Mouse (Mus musculus): ENCODE measurements around the gene Cacna2d1. TPM values are rescaled to one million over a fixed set of nuclear protein-coding genes. Genes with fewer than 3 reads are reported as not detected.

The Cacna2d1 gene
- polyA plus RNA-seq, 1 experiment from 2014 or later: 36.4 TPM

GRCm38 (mm10) chr5:16317680-16318242 is 383.3 kb downstream of the Cacna2d1 start:
- 92% methylated on average over 4 of the region's 4 CpGs for WGBS
- no peak for ATAC-seq
- Histone ChIP-seq H3K27ac (ENCODE audit: low read length) (no peak overlapping the region), H3K9ac (ENCODE audit: low read depth, low read length) (no peak overlapping the region), H3K36me3 (ENCODE audit: control insufficient read depth, insufficient read depth, low read length) (no peaks in the 10 kb centered on the region), H3K4me1 (ENCODE audit: control insufficient read depth, insufficient read depth, low read length) (no peaks in the 10 kb centered on the region), H3K9me3 (replicated peaks; ENCODE audit: control insufficient read depth, low read length, poor library complexity, severe bottlenecking) (no peaks in the 10 kb centered on the region), H3K4me2 (ENCODE audit: low read length) (no peak overlapping the region), H3K4me3 (ENCODE audit: low read depth, low read length) (no peak overlapping the region), H3K27me3 (ENCODE audit: control insufficient read depth, insufficient read depth, low read depth, low read length) (no peaks in the 10 kb centered on the region)

- no peaks in the 10 kb centered on the region for H3K27me3 ChIP-seq (ENCODE audit: control insufficient read depth, insufficient read depth, low read depth, low read length)
- no peak overlapping the region for H3K4me3 ChIP-seq (ENCODE audit: low read depth, low read length)
- H3K9ac ChIP-seq (ENCODE audit: low read depth, low read length): no peak overlapping the region
- no peaks in the 10 kb centered on the region for H3K36me3 ChIP-seq (ENCODE audit: control insufficient read depth, insufficient read depth, low read length)
- ATAC-seq: no peak
- H3K9me3 ChIP-seq (replicated peaks; ENCODE audit: control insufficient read depth, low read length, poor library complexity, severe bottlenecking): no peaks in the 10 kb centered on the region
- H3K4me2 ChIP-seq (ENCODE audit: low read length): no peak overlapping the region
- WGBS: 90% methylated on average over 3 of the region's 3 CpGs
- H3K4me1 ChIP-seq (ENCODE audit: control insufficient read depth, insufficient read depth, low read length): no peaks in the 10 kb centered on the region
- no peak overlapping the region for H3K27ac ChIP-seq (ENCODE audit: low read length)
These were observed 392.1 kb downstream of the Cacna2d1 start for GRCm38 (mm10) chr5:16326610-16327009.

- Histone ChIP-seq H3K27ac (ENCODE audit: low read length) (no peak overlapping the region), H3K4me2 (ENCODE audit: low read length) (no peak overlapping the region), H3K9ac (ENCODE audit: low read depth, low read length) (no peak overlapping the region), H3K36me3 (ENCODE audit: control insufficient read depth, insufficient read depth, low read length) (0 out of 2 replicates have a peak, but pooled peaks cover 3% of the 10 kb centered on the region), H3K27me3 (ENCODE audit: control insufficient read depth, insufficient read depth, low read depth, low read length) (no peaks in the 10 kb centered on the region), H3K4me1 (ENCODE audit: control insufficient read depth, insufficient read depth, low read length) (no peaks in the 10 kb centered on the region), H3K4me3 (ENCODE audit: low read depth, low read length) (no peak overlapping the region), H3K9me3 (replicated peaks; ENCODE audit: control insufficient read depth, low read length, poor library complexity, severe bottlenecking) (no peaks in the 10 kb centered on the region)
- ATAC-seq: no peak
These were observed 410.9 kb downstream of the Cacna2d1 start for GRCm38 (mm10) chr5:16345393-16345792.

GRCm38 (mm10) chr5:16355816-16356215 is 421.3 kb downstream of the Cacna2d1 start:
- no peaks in the 10 kb centered on the region for H3K4me1 ChIP-seq (ENCODE audit: control insufficient read depth, insufficient read depth, low read length)
- no peaks in the 10 kb centered on the region for H3K36me3 ChIP-seq (ENCODE audit: control insufficient read depth, insufficient read depth, low read length)
- H3K27ac ChIP-seq (ENCODE audit: low read length): no peak overlapping the region
- no peak overlapping the region for H3K9ac ChIP-seq (ENCODE audit: low read depth, low read length)
- no peaks in the 10 kb centered on the region for H3K9me3 ChIP-seq (replicated peaks; ENCODE audit: control insufficient read depth, low read length, poor library complexity, severe bottlenecking)
- WGBS: 82% methylated on average over 3 of the region's 3 CpGs
- H3K27me3 ChIP-seq (ENCODE audit: control insufficient read depth, insufficient read depth, low read depth, low read length): no peaks in the 10 kb centered on the region
- ATAC-seq: no peak
- no peak overlapping the region for H3K4me2 ChIP-seq (ENCODE audit: low read length)
- H3K4me3 ChIP-seq (ENCODE audit: low read depth, low read length): no peak overlapping the region

GRCm38 (mm10) chr5:16357709-16358108 is 423.2 kb downstream of the Cacna2d1 start:
- no peaks in the 10 kb centered on the region for H3K9me3 ChIP-seq (replicated peaks; ENCODE audit: control insufficient read depth, low read length, poor library complexity, severe bottlenecking)
- H3K27me3 ChIP-seq (ENCODE audit: control insufficient read depth, insufficient read depth, low read depth, low read length): no peaks in the 10 kb centered on the region
- ATAC-seq: no peak
- no peaks in the 10 kb centered on the region for H3K4me1 ChIP-seq (ENCODE audit: control insufficient read depth, insufficient read depth, low read length)
- WGBS: 86% methylated on average over 4 of the region's 4 CpGs
- no peak overlapping the region for H3K4me3 ChIP-seq (ENCODE audit: low read depth, low read length)
- H3K36me3 ChIP-seq (ENCODE audit: control insufficient read depth, insufficient read depth, low read length): no peaks in the 10 kb centered on the region
- H3K4me2 ChIP-seq (ENCODE audit: low read length): no peak overlapping the region
- H3K9ac ChIP-seq (ENCODE audit: low read depth, low read length): no peak overlapping the region
- no peak overlapping the region for H3K27ac ChIP-seq (ENCODE audit: low read length)

- ATAC-seq: no peak
These were observed 427.6 kb downstream of the Cacna2d1 start for GRCm38 (mm10) chr5:16362076-16362475.

GRCm38 (mm10) chr5:16363171-16363570 is 428.7 kb downstream of the Cacna2d1 start:
- Histone ChIP-seq H3K27me3 (ENCODE audit: control insufficient read depth, insufficient read depth, low read depth, low read length) (no peaks in the 10 kb centered on the region), H3K27ac (ENCODE audit: low read length) (no peak overlapping the region), H3K9me3 (replicated peaks; ENCODE audit: control insufficient read depth, low read length, poor library complexity, severe bottlenecking) (no peaks in the 10 kb centered on the region), H3K9ac (ENCODE audit: low read depth, low read length) (no peak overlapping the region), H3K36me3 (ENCODE audit: control insufficient read depth, insufficient read depth, low read length) (no peaks in the 10 kb centered on the region), H3K4me3 (ENCODE audit: low read depth, low read length) (no peak overlapping the region), H3K4me1 (ENCODE audit: control insufficient read depth, insufficient read depth, low read length) (no peaks in the 10 kb centered on the region), H3K4me2 (ENCODE audit: low read length) (no peak overlapping the region)
- 84% methylated on average over 2 of the region's 2 CpGs for WGBS
- ATAC-seq: no peak

More at GRCm38 (mm10) chr5:16362076-16362475, 427.6 kb downstream of the Cacna2d1 start:
- no peaks in the 10 kb centered on the region for H3K36me3 ChIP-seq (ENCODE audit: control insufficient read depth, insufficient read depth, low read length)
- no peak overlapping the region for H3K9ac ChIP-seq (ENCODE audit: low read depth, low read length)
- no peaks in the 10 kb centered on the region for H3K4me1 ChIP-seq (ENCODE audit: control insufficient read depth, insufficient read depth, low read length)
- WGBS: 83% methylated on average over 2 of the region's 2 CpGs
- no peak overlapping the region for H3K4me3 ChIP-seq (ENCODE audit: low read depth, low read length)
- H3K4me2 ChIP-seq (ENCODE audit: low read length): no peak overlapping the region
- no peaks in the 10 kb centered on the region for H3K27me3 ChIP-seq (ENCODE audit: control insufficient read depth, insufficient read depth, low read depth, low read length)
- no peak overlapping the region for H3K27ac ChIP-seq (ENCODE audit: low read length)
- no peaks in the 10 kb centered on the region for H3K9me3 ChIP-seq (replicated peaks; ENCODE audit: control insufficient read depth, low read length, poor library complexity, severe bottlenecking)

GRCm38 (mm10) chr5:16370706-16371105 is 436.2 kb downstream of the Cacna2d1 start:
- no peak for ATAC-seq
- no peaks in the 10 kb centered on the region for H3K9me3 ChIP-seq (replicated peaks; ENCODE audit: control insufficient read depth, low read length, poor library complexity, severe bottlenecking)

GRCm38 (mm10) chr5:16373966-16374365 is 439.5 kb downstream of the Cacna2d1 start:
- 74% methylated on average over 4 of the region's 4 CpGs for WGBS
- no peaks in the 10 kb centered on the region for H3K9me3 ChIP-seq (replicated peaks; ENCODE audit: control insufficient read depth, low read length, poor library complexity, severe bottlenecking)
- H3K27ac ChIP-seq (ENCODE audit: low read length): no peak overlapping the region
- no peak overlapping the region for H3K4me2 ChIP-seq (ENCODE audit: low read length)
- no peak overlapping the region for H3K9ac ChIP-seq (ENCODE audit: low read depth, low read length)
- no peak overlapping the region for H3K4me3 ChIP-seq (ENCODE audit: low read depth, low read length)
- 0 out of 2 replicates have a peak, but pooled peaks cover 3% of the 10 kb centered on the region for H3K36me3 ChIP-seq (ENCODE audit: control insufficient read depth, insufficient read depth, low read length)
- no peaks in the 10 kb centered on the region for H3K4me1 ChIP-seq (ENCODE audit: control insufficient read depth, insufficient read depth, low read length)
- ATAC-seq: no peak
- H3K27me3 ChIP-seq (ENCODE audit: control insufficient read depth, insufficient read depth, low read depth, low read length): no peaks in the 10 kb centered on the region

More at GRCm38 (mm10) chr5:16370706-16371105, 436.2 kb downstream of the Cacna2d1 start:
- 83% methylated on average over 8 of the region's 8 CpGs for WGBS
- Histone ChIP-seq H3K36me3 (ENCODE audit: control insufficient read depth, insufficient read depth, low read length) (0 out of 2 replicates have a peak, but pooled peaks cover 3% of the 10 kb centered on the region), H3K4me3 (ENCODE audit: low read depth, low read length) (no peak overlapping the region), H3K27me3 (ENCODE audit: control insufficient read depth, insufficient read depth, low read depth, low read length) (no peaks in the 10 kb centered on the region), H3K27ac (ENCODE audit: low read length) (no peak overlapping the region), H3K4me2 (ENCODE audit: low read length) (no peak overlapping the region), H3K4me1 (ENCODE audit: control insufficient read depth, insufficient read depth, low read length) (no peaks in the 10 kb centered on the region), H3K9ac (ENCODE audit: low read depth, low read length) (no peak overlapping the region)

Measured in midbrain, embryonic 16.5 days (tissue).